Mouse (Mus musculus) kidney, postnatal 0 days (tissue): ENCODE results near the gene Mul1. TPM values are rescaled to one million over a fixed set of nuclear protein-coding genes. Genes with fewer than 3 reads are reported as not detected.
A peak's percentile ranks its signal among the peaks of the same experiment; 100 is the strongest.

Experiments
- ATAC-seq: fragments of 200-750 bp; cut with Nextera tagmentation; replicated peaks from 2 replicates; pipeline ENCODE4 v1.8.0; 2017; ENCODE audit warnings: low read depth, moderate number of reproducible peaks, moderate TSS enrichment, moderate library complexity; ENCODE audit not compliant: low FRiP score
- DNase-seq: peaks from one replicate; pipeline ENCODE4 v3.0.0-alpha.2; 2016; ENCODE audit warnings: low spot score
- H3K27ac ChIP-seq: fragments of 300-500 bp; sonication (generic); 2 replicates; pipeline ENCODE4 v1.5.1; 2014; ENCODE audit warnings: mild to moderate bottlenecking
- H3K27me3 ChIP-seq: fragments of 300-500 bp; sonication (generic); 2 replicates; pipeline ENCODE4 v1.6.1; 2014; ENCODE audit warnings: low read length, mixed read lengths; ENCODE audit not compliant: insufficient read depth
- H3K36me3 ChIP-seq: fragments of 300-500 bp; sonication (generic); 2 replicates; pipeline ENCODE4 v1.6.1; 2014; ENCODE audit warnings: low read length, mixed read lengths; ENCODE audit not compliant: insufficient read depth
- H3K4me1 ChIP-seq: fragments of 300-500 bp; sonication (generic); replicated peaks from 2 replicates; pipeline ENCODE4 v1.6.1; 2014; ENCODE audit warnings: antibody characterized with exemption, low read length, mixed read lengths; ENCODE audit not compliant: insufficient read depth
- H3K4me2 ChIP-seq: fragments of 300-500 bp; sonication (generic); 2 replicates; pipeline ENCODE4 v1.6.1; 2014; ENCODE audit warnings: mild to moderate bottlenecking, low read length, moderate library complexity, mixed read lengths
- H3K4me3 ChIP-seq: fragments of 300-500 bp; sonication (generic); replicated peaks from 2 replicates; pipeline ENCODE4 v1.5.1; 2014; ENCODE audit warnings: low read depth, low read length
- H3K9ac ChIP-seq: fragments of 300-500 bp; sonication (generic); 2 replicates; pipeline ENCODE4 v1.6.1; 2014; ENCODE audit warnings: low read depth, low read length
- H3K9me3 ChIP-seq: fragments of 300-500 bp; sonication (generic); replicated peaks from 2 replicates; pipeline ENCODE4 v1.6.1; 2016; ENCODE audit warnings: low read length, inconsistent platforms, mixed read lengths
- CTCF ChIP-seq: IDR thresholded peaks from 2 replicates; pipeline ENCODE4 v1.5.1; 2016; ENCODE audit warnings: antibody characterized with exemption, low read depth, mild to moderate bottlenecking, moderate library complexity
- WGBS: fragments of 180-500 bp; shearing (Covaris S2); extraction: QIAGEN DNeasy Blood & Tissue Kit; methylation state at CpG from one replicate; pipeline ENCODE4 v1.1.7; 2014; 5-methylcytosine and 5-hydroxymethylcytosine counted together
- polyA plus RNA-seq: library from polyadenylated mRNA; unstranded; fragments of >200 nt; fragmentation: Nextera tagmentation; extraction: Ambion mirVana; gene quantifications from 2 replicates; pipeline ENCODE4 v1.2.1, GENCODE M21; 2015

Mul1 gene
- polyA plus RNA-seq = 23.6 and 25.3 TPM in 2 replicates

DNA sequence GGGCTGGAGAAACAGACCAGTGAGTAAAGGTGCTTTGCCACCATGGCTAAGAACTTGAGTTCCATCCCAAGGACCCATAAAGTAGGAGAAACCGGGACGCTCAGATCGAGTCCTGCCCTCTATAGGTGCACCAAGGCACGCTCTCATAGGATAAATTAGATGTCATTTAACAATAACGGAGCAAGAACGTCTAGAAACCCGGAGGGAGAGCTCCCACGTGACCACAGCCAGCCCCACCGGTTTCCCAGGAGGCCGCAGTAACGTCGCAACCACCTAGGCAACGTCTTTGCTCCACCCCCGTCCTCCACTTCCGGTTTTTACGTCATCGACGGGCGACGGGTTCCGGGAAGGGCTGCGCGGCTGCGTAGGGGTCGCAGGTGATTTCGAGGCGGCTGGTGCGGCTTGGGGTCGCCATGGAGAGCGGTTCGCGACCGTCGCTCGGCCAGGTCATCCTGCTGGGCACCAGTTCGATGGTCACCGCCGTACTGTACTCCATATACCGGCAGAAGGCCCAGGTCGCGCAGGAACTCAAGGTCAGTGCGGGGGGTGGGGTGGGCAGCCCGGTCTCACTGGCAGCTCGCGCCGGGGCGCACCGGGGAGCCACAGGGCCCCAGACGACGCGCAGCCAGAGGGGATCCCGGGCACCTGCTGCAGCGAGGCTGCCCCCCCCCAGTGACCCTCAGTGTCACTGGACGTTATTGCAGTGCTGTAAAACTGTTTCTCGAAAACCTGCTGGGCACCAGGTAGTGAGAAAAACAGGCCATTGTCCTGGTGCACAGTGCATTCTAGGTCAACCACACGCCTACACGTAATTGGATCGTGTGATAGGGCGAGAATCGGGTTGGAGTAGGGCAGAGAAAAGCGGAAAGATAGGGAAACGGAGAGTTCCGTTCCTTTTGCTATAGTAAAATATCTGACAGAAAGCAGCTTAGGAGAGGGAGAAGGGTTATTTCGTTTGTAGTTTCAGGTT lies at the start of gene Mul1:
Gene Mul1 (plus strand): TSS at position 325 of the 970 bp plus-strand sequence.
- WGBS = under 1% methylated on average over 64 of the region's 64 CpGs
- Histone ChIP-seq H3K27me3 (no peaks in the 10 kb centered on the region; the same call in 1 of the 2 replicates), H3K27ac (peak within 1 kb of the TSS; percentile 77), H3K9me3 (no peaks in the 10 kb centered on the region), H3K9ac (peak within 1 kb of the TSS; percentile 85), H3K4me2 (peak within 1 kb of the TSS; percentile 87), H3K4me3 (peak within 1 kb of the TSS; percentile 93), H3K36me3 (peaks cover 26% of the 10 kb centered on the region; the same call in 1 of the 2 replicates), H3K4me1 (peaks cover 6% of the 10 kb centered on the region; the same call in 1 of the 2 replicates)
- DNase-seq (peak; percentile 97), ATAC-seq (peak; percentile 89)
- peak; percentile 39 for TF ChIP-seq CTCF

DNA sequence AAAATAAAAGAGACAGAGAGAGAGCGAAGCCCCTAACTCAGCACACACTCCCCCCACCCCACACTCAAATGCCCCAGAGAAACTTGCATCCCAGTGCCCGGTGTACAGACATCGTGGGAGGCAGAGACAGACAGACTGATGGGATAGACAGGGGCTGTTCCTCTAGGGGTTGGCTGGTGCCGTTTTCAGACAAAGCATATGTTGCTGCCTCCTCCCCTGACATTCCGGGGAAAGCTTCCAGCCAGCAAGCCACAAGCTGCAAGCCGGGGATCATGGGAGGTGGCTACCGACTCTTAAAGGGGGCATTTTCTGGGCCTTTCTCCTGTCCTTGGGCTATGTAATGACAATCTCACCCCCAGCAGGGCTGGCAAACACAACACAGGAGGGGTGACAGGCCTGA lies 40.8 kb upstream of the Mul1 start:
- DNase-seq = no peak
- Histone ChIP-seq H3K4me3 (no peak overlapping the region), H3K9ac (no peak overlapping the region), H3K4me1 (peaks cover 21% of the 10 kb centered on the region), H3K9me3 (no peaks in the 10 kb centered on the region), H3K27ac (no peak overlapping the region), H3K27me3 (peaks cover 53% of the 10 kb centered on the region), H3K36me3 (no peaks in the 10 kb centered on the region), H3K4me2 (no peak overlapping the region)
- TF ChIP-seq CTCF = no peak
- WGBS = 49% methylated on average over 7 of the region's 7 CpGs
- no peak for ATAC-seq

DNA sequence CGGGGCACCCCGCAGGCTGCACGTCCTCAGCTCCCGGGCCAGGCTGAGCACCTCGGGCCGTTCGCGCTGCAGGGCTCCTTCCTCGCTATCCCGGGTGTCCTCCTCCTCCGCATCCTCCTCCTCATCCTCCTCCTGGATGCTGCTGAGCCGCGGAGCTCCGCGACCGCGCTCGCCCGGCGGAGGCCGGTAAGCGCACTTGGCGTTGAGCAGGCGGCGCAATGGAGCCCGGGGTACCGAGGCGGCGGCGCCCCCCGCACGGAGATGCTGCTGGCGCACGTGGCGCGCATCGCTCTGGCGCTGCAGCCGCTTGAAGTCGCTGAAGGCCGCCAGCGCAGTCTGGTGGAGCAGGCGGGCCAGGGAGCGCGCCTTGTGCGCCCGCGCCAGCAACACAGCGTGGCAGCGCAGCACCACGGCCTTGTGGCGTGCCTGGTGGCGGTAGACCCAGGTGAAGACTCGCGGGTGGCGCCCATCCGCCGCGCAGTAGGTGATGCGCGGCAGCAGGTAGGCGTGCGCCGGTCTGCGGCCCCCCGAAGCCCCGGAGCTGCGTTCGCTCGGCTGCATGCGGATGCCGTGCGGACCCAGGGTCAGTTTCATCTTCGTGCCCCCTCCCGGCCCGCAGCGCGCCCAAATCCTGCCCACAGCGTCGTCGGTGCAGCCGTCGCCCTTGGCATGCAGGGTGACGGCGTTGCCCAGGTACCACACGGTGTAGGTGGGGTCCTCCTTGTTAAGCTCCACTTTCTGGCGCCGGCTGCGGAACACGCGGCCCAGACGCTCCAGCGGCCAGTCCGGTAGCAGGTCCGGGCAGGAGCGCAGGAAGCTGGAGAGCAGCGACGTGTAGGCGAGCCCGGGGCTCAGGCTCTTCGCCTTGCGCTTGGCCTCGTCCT lies 39.1 kb upstream of the Mul1 start:
- DNase-seq (peak; percentile 37), ATAC-seq (no peak)
- Histone ChIP-seq H3K4me1 (peaks cover 21% of the 10 kb centered on the region), H3K9me3 (no peaks in the 10 kb centered on the region), H3K9ac (0 out of 2 replicates have a peak overlapping the region, but pooled peaks have one; percentile 25), H3K4me3 (peak overlapping the region; percentile 33), H3K27me3 (peaks cover 53% of the 10 kb centered on the region), H3K27ac (no peak overlapping the region), H3K36me3 (no peaks in the 10 kb centered on the region), H3K4me2 (peak overlapping the region; percentile 52)
- no peak for TF ChIP-seq CTCF
- under 1% methylated on average over 103 of the region's 103 CpGs for WGBS

DNA sequence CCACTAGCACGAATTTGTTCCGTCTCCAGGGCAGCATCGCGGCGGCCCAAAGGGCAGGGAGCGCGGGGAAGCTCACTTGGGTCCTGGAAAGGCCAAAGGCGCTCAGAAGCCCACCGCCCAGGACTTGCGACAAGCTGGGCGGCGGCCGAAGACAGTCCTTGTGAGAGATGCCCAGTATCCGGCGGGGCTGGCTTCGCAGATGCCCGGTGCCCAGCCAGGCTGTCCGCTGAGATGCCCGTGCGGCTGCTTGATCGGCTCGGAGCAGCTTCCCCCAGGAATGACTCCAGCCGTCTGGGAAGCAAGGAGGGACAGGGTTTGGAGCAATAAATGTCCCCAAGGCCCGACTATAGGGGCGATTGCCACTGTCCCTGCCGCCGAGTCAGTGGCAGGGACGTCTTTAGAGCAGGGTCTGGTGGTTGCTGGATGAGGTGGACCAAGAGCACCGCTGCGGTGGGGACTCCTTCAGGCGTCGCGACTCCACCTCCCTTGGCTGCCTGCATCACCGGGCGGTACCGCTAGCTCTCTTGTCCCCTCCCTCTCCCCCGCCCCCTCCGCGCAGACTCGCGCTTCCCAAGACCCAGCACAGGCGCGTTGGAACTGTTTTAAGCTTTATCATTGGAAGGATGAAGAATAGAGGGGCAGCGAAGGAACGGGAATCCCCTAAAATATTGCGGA lies 38.4 kb upstream of the Mul1 start, which contains the start of gene Fam43b:
Gene Fam43b (minus strand): TSS at position 558 of the 675 bp plus-strand sequence.
- Histone ChIP-seq H3K9me3 (no peaks in the 10 kb centered on the region), H3K9ac (no peak within 1 kb of the TSS), H3K4me2 (peak within 1 kb of the TSS; percentile 52), H3K27ac (no peak within 1 kb of the TSS), H3K4me1 (peaks cover 21% of the 10 kb centered on the region), H3K27me3 (peaks cover 53% of the 10 kb centered on the region), H3K4me3 (peak within 1 kb of the TSS; percentile 33), H3K36me3 (no peaks in the 10 kb centered on the region)
- ATAC-seq (no peak), DNase-seq (peak; percentile 52)
- no peak for TF ChIP-seq CTCF
- under 1% methylated on average over 46 of the region's 46 CpGs for WGBS

DNA sequence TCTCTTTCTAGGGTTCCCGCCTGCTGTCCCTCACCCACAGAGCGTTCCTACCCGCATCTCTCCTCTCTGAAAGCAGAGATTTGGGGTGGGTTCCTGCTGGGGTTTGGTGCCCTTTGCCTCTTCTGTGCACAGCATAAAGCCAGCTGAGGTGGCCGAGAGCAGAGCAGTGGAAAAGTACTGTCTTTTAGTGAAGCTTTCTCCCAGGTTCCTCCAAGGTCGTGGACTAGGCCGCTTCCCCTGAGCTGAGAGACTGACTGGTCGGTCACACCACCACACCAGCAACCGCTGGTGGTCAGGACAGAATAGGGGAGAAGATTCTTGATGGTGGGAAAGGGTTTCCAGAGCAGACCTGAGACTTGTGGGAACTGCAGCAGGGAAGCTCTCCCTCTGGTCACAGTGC lies 37.8 kb upstream of the Mul1 start:
- 11% methylated on average over 8 of the region's 8 CpGs for WGBS
- H3K36me3 ChIP-seq = no peaks in the 10 kb centered on the region
- H3K27ac ChIP-seq = no peak overlapping the region
- H3K4me3 ChIP-seq = peak overlapping the region; percentile 33
- H3K9ac ChIP-seq = no peak overlapping the region
- H3K4me1 ChIP-seq = peaks cover 21% of the 10 kb centered on the region
- no peaks in the 10 kb centered on the region for H3K9me3 ChIP-seq
- ATAC-seq (no peak), DNase-seq (no peak)
- no peak for TF ChIP-seq CTCF
- peak overlapping the region; percentile 52 for H3K4me2 ChIP-seq
- H3K27me3 ChIP-seq = peaks cover 53% of the 10 kb centered on the region
